Mouse (Mus musculus): ENCODE measurements at regions not wholly inside any gene's neighbourhood (a gene's known extent, or its start where the extent isn't known, plus 50 kb on each side); places are given as distances from the start of the nearest gene placed in this dataset.

GRCm38 (mm10) chr10:117446776-117447175, 67.0 kb upstream of the Cpsf6 start:
- no peak for DNase-seq (ENCODE audit: low read depth)

GRCm38 (mm10) chr10:117445801-117446490, 66.1 kb upstream of the Cpsf6 start:
- DNase-seq (ENCODE audit: low read depth), result no peak

- no peak for DNase-seq (ENCODE audit: low read depth)
Observed at GRCm38 (mm10) chr10:117445181-117445790, 65.5 kb upstream of the Cpsf6 start.

GRCm38 (mm10) chr10:117444761-117445160, 64.9 kb upstream of the Cpsf6 start:
- no peak for DNase-seq (ENCODE audit: low read depth)

GRCm38 (mm10) chr10:117443426-117444350, 63.9 kb upstream of the Cpsf6 start:
- no peak for DNase-seq (ENCODE audit: low read depth)

- no peak for DNase-seq (ENCODE audit: low read depth)
Observed at GRCm38 (mm10) chr10:117441979-117442803, 62.4 kb upstream of the Cpsf6 start.

GRCm38 (mm10) chr10:117441121-117441978, 61.5 kb upstream of the Cpsf6 start:
- no peak for DNase-seq (ENCODE audit: low read depth)

- DNase-seq (ENCODE audit: low read depth), result no peak
Observed at GRCm38 (mm10) chr10:117440225-117440976, 60.6 kb upstream of the Cpsf6 start.

- DNase-seq (ENCODE audit: low read depth), result no peak
Observed at GRCm38 (mm10) chr10:117439206-117440110, 59.6 kb upstream of the Cpsf6 start.

GRCm38 (mm10) chr10:117438614-117439193, 58.9 kb upstream of the Cpsf6 start:
- DNase-seq (ENCODE audit: low read depth), result no peak

- no peak for DNase-seq (ENCODE audit: low read depth)
Observed at GRCm38 (mm10) chr10:117437970-117438369, 58.2 kb upstream of the Cpsf6 start.

GRCm38 (mm10) chr10:117436875-117437715, 57.3 kb upstream of the Cpsf6 start:
- peak; percentile 89 for DNase-seq (ENCODE audit: low read depth)

GRCm38 (mm10) chr10:117436308-117436874, 56.6 kb upstream of the Cpsf6 start:
- DNase-seq (ENCODE audit: low read depth), result no peak

- no peak for DNase-seq (ENCODE audit: low read depth)
Observed at GRCm38 (mm10) chr10:117435734-117436121, 55.9 kb upstream of the Cpsf6 start.

- peak; percentile 95 for DNase-seq (ENCODE audit: low read depth)
Observed at GRCm38 (mm10) chr10:117434871-117435733, 55.3 kb upstream of the Cpsf6 start.

- peak; percentile 22 for DNase-seq (ENCODE audit: low read depth)
Observed at GRCm38 (mm10) chr10:117434293-117434842, 54.6 kb upstream of the Cpsf6 start.
